Mouse (Mus musculus): Measurements from ENCODE around the gene Evc2. TPM values are rescaled to one million over a fixed set of nuclear protein-coding genes. Genes with fewer than 3 reads are reported as not detected.

Evc2 gene
- polyA plus RNA-seq, 1 experiment: 15.6 TPM

- H3K79me3 ChIP-seq (ENCODE audit: low read depth): no peaks in the 10 kb centered on the region
- no peak overlapping the region for H3K4me3 ChIP-seq (ENCODE audit: insufficient read depth, poor library complexity, severe bottlenecking)
- H3K27me3 ChIP-seq (ENCODE audit: control insufficient read depth, insufficient read depth, insufficient read length): no peaks in the 10 kb centered on the region
- H3ac ChIP-seq (ENCODE audit: control insufficient read depth, insufficient read length, low read depth): no peak overlapping the region
- H3K36me3 ChIP-seq (ENCODE audit: control insufficient read depth, insufficient read depth): peaks cover 19% of the 10 kb centered on the region
- TF ChIP-seq MYOG (IDR thresholded peaks at IDR 0.05; ENCODE audit: control insufficient read depth, extremely low read depth, insufficient read length) (no peak), CTCF (IDR thresholded peaks at IDR 0.05; ENCODE audit: control insufficient read depth, insufficient read depth, insufficient read length) (no peak), CEBPB (IDR thresholded peaks at IDR 0.05; ENCODE audit: low read depth) (no peak), FOSL1 (IDR thresholded peaks at IDR 0.05; ENCODE audit: insufficient read depth, low read length, poor library complexity, severe bottlenecking) (no peak), MYOD1 (IDR thresholded peaks at IDR 0.05; ENCODE audit: control insufficient read depth, insufficient read length, low read depth) (no peak), MAX (IDR thresholded peaks at IDR 0.05) (no peak), USF1 (IDR thresholded peaks at IDR 0.05; ENCODE audit: low read depth) (no peak)
- no peaks in the 10 kb centered on the region for H3K79me2 ChIP-seq (ENCODE audit: control insufficient read depth, insufficient read depth)
Observed at GRCm38 (mm10) chr5:37388646-37389045, 50.3 kb downstream of the Evc2 start.

DNA sequence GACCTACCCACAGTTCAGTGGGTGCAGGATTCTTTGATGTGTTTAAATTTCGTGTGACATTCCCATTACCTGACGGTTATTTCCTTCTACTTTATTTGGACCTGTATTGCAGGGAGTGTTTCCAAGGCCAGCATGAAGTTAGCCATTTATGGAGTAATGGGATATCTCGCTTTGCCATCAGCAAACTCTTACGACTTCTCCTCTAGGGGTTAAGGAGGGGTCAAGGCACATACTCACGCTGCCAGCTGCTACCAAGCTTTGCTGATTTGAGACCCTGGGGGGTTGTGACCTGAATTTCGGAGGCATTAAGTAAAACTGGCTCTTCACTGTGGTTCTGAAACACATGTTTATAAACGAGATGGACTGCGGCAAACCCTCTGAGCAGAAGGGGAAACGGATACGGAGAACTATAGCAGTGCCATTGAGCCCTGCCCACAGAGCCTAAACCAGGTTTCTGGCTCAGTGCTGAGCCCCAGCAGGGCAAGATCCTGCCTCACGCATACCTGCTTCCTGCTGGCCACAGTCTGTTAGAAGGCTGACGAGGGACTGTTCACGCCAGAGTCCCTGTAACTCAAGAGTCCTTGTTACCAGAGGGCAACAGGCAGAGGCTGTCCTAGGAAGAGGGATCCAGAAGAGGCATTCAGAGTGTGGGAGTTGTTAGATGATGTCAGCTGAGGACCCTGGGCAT is 51.7 kb downstream of the Evc2 start:
- H3K27me3 ChIP-seq (ENCODE audit: control insufficient read depth, insufficient read depth, insufficient read length): no peaks in the 10 kb centered on the region
- no peak overlapping the region for H3K4me3 ChIP-seq (ENCODE audit: insufficient read depth, poor library complexity, severe bottlenecking)
- H3ac ChIP-seq (ENCODE audit: control insufficient read depth, insufficient read length, low read depth): no peak overlapping the region
- no peaks in the 10 kb centered on the region for H3K79me3 ChIP-seq (ENCODE audit: low read depth)
- TF ChIP-seq MYOG (IDR thresholded peaks at IDR 0.05; ENCODE audit: control insufficient read depth, extremely low read depth, insufficient read length): no peak
- TF ChIP-seq MAX (IDR thresholded peaks at IDR 0.05): no peak
- TF ChIP-seq CTCF (IDR thresholded peaks at IDR 0.05; ENCODE audit: control insufficient read depth, insufficient read depth, insufficient read length): no peak
- no peak for TF ChIP-seq FOSL1 (IDR thresholded peaks at IDR 0.05; ENCODE audit: insufficient read depth, low read length, poor library complexity, severe bottlenecking)
- TF ChIP-seq MYOD1 (IDR thresholded peaks at IDR 0.05; ENCODE audit: control insufficient read depth, insufficient read length, low read depth): no peak
- TF ChIP-seq USF1 (IDR thresholded peaks at IDR 0.05; ENCODE audit: low read depth): no peak
- TF ChIP-seq CEBPB (IDR thresholded peaks at IDR 0.05; ENCODE audit: low read depth): no peak
- H3K36me3 ChIP-seq (ENCODE audit: control insufficient read depth, insufficient read depth): peaks cover 16% of the 10 kb centered on the region
- H3K79me2 ChIP-seq (ENCODE audit: control insufficient read depth, insufficient read depth): no peaks in the 10 kb centered on the region

GRCm38 (mm10) chr5:37390923-37391322 is 52.6 kb downstream of the Evc2 start:
- H3ac ChIP-seq (ENCODE audit: control insufficient read depth, insufficient read length, low read depth): no peak overlapping the region
- H3K79me3 ChIP-seq (ENCODE audit: low read depth): no peaks in the 10 kb centered on the region
- no peaks in the 10 kb centered on the region for H3K27me3 ChIP-seq (ENCODE audit: control insufficient read depth, insufficient read depth, insufficient read length)
- H3K36me3 ChIP-seq (ENCODE audit: control insufficient read depth, insufficient read depth): peaks cover 11% of the 10 kb centered on the region
- no peaks in the 10 kb centered on the region for H3K79me2 ChIP-seq (ENCODE audit: control insufficient read depth, insufficient read depth)
- no peak for TF ChIP-seq MYOG (IDR thresholded peaks at IDR 0.05; ENCODE audit: control insufficient read depth, extremely low read depth, insufficient read length)
- no peak for TF ChIP-seq USF1 (IDR thresholded peaks at IDR 0.05; ENCODE audit: low read depth)
- TF ChIP-seq MYOD1 (IDR thresholded peaks at IDR 0.05; ENCODE audit: control insufficient read depth, insufficient read length, low read depth): no peak
- no peak for TF ChIP-seq FOSL1 (IDR thresholded peaks at IDR 0.05; ENCODE audit: insufficient read depth, low read length, poor library complexity, severe bottlenecking)
- TF ChIP-seq CEBPB (IDR thresholded peaks at IDR 0.05; ENCODE audit: low read depth): no peak
- no peak for TF ChIP-seq MAX (IDR thresholded peaks at IDR 0.05)
- no peak for TF ChIP-seq CTCF (IDR thresholded peaks at IDR 0.05; ENCODE audit: control insufficient read depth, insufficient read depth, insufficient read length)
- H3K4me3 ChIP-seq (ENCODE audit: insufficient read depth, poor library complexity, severe bottlenecking): no peak overlapping the region

- H3K36me3 ChIP-seq (ENCODE audit: control insufficient read depth, insufficient read depth): peaks cover 11% of the 10 kb centered on the region
- H3K27me3 ChIP-seq (ENCODE audit: control insufficient read depth, insufficient read depth, insufficient read length): no peaks in the 10 kb centered on the region
- no peak overlapping the region for H3ac ChIP-seq (ENCODE audit: control insufficient read depth, insufficient read length, low read depth)
- TF ChIP-seq USF1 (IDR thresholded peaks at IDR 0.05; ENCODE audit: low read depth) (no peak), MAX (IDR thresholded peaks at IDR 0.05) (no peak), MYOG (IDR thresholded peaks at IDR 0.05; ENCODE audit: control insufficient read depth, extremely low read depth, insufficient read length) (no peak), MYOD1 (IDR thresholded peaks at IDR 0.05; ENCODE audit: control insufficient read depth, insufficient read length, low read depth) (no peak)
- no peak overlapping the region for H3K4me3 ChIP-seq (ENCODE audit: insufficient read depth, poor library complexity, severe bottlenecking)
- H3K79me2 ChIP-seq (ENCODE audit: control insufficient read depth, insufficient read depth): no peaks in the 10 kb centered on the region
- no peaks in the 10 kb centered on the region for H3K79me3 ChIP-seq (ENCODE audit: low read depth)
Observed at GRCm38 (mm10) chr5:37391901-37392300, 53.6 kb downstream of the Evc2 start.

DNA sequence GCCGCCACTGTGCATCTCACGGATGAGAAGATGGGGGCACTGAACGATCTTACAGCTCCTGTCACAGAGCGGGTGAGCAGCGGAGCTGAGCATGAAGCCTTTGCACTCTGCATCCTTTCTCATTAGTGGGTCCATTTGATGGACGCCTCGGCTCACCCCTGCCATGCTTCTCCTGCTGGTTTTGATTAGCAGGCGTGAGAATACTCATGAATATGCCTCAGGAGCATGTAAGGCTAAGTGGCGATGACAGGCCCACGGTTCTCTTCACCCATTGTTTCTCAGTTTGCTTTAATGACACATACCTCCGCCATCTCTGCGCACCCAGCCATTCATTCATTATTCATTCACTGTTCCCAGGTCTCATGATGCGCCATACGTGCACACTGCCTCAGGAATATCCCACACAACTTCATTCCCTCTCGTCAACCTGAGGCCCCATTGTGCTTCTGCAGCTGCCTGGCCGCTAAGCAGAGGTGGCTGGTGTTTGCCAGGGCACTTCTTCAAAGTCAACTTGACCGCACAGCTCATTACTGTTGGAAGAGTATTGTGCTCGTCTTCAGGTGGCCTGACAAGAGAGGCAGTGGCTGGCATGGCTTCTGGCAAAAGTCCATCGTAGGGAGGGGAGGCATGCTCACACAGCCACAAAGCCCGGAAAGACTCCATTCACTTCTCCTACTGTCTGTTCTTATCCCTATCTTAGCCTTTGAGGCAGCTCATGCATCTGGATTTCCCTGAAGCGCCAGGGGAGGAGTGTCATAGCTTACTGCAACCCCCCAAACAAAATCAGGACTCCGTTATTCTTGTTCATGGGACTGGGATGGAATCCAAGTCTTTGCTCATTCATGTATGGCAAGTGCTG is 57.1 kb downstream of the Evc2 start:
- H3K4me3 ChIP-seq (ENCODE audit: insufficient read depth, poor library complexity, severe bottlenecking): no peak overlapping the region
- no peak overlapping the region for H3ac ChIP-seq (ENCODE audit: control insufficient read depth, insufficient read length, low read depth)
- TF ChIP-seq CTCF (IDR thresholded peaks at IDR 0.05; ENCODE audit: control insufficient read depth, insufficient read depth, insufficient read length) (no peak), MYOD1 (IDR thresholded peaks at IDR 0.05; ENCODE audit: control insufficient read depth, insufficient read length, low read depth) (no peak), FOSL1 (IDR thresholded peaks at IDR 0.05; ENCODE audit: insufficient read depth, low read length, poor library complexity, severe bottlenecking) (no peak), MAX (IDR thresholded peaks at IDR 0.05) (no peak), MYOG (IDR thresholded peaks at IDR 0.05; ENCODE audit: control insufficient read depth, extremely low read depth, insufficient read length) (no peak), USF1 (IDR thresholded peaks at IDR 0.05; ENCODE audit: low read depth) (no peak), CEBPB (IDR thresholded peaks at IDR 0.05; ENCODE audit: low read depth) (no peak)
- no peaks in the 10 kb centered on the region for H3K79me2 ChIP-seq (ENCODE audit: control insufficient read depth, insufficient read depth)
- H3K79me3 ChIP-seq (ENCODE audit: low read depth): no peaks in the 10 kb centered on the region
- H3K36me3 ChIP-seq (ENCODE audit: control insufficient read depth, insufficient read depth): no peaks in the 10 kb centered on the region
- H3K27me3 ChIP-seq (ENCODE audit: control insufficient read depth, insufficient read depth, insufficient read length): no peaks in the 10 kb centered on the region
